Mouse (Mus musculus) kidney, adult 2 months (tissue): ENCODE data around the gene Spin2f.
"Not testable (repeated sequence)": the region's sequence is repeated elsewhere in the genome, so short reads cannot be mapped to it uniquely, and the experiment has no call there.

ENCODE experiments used
- CTCF ChIP-seq: fragments of 200-500 bp; conservative IDR thresholded peaks from 2 replicates; pipeline ENCODE4 v1.5.1; 2011; ENCODE audit warnings: low read depth, mild to moderate bottlenecking, control low read depth, low read length, moderate library complexity, mixed read lengths; ENCODE audit not compliant: insufficient read depth, insufficient read length
- POLR2A ChIP-seq: fragments of 200-500 bp; IDR thresholded peaks from one replicate; pipeline ENCODE4 v1.6.1; 2011; ENCODE audit warnings: low read depth, low read length, control low read depth

- not testable (repeated sequence) for TF ChIP-seq POLR2A, CTCF
Observed at GRCm38 (mm10) chrX:31235088-31235487, 18.6 kb upstream of the Spin2f start.
